Mouse (Mus musculus): ENCODE measurements at regions not wholly inside any gene's neighbourhood (a gene's known extent, or its start where the extent isn't known, plus 50 kb on each side); places are given as distances from the start of the nearest gene placed in this dataset.
"Not testable (repeated sequence)": the region's sequence is repeated elsewhere in the genome, so short reads cannot be mapped to it uniquely, and the experiment has no call there.

GRCm38 (mm10) chrX:94785983-94786382, 61.6 kb downstream of the Zxdb start:
- DNase-seq = no peak

DNA sequence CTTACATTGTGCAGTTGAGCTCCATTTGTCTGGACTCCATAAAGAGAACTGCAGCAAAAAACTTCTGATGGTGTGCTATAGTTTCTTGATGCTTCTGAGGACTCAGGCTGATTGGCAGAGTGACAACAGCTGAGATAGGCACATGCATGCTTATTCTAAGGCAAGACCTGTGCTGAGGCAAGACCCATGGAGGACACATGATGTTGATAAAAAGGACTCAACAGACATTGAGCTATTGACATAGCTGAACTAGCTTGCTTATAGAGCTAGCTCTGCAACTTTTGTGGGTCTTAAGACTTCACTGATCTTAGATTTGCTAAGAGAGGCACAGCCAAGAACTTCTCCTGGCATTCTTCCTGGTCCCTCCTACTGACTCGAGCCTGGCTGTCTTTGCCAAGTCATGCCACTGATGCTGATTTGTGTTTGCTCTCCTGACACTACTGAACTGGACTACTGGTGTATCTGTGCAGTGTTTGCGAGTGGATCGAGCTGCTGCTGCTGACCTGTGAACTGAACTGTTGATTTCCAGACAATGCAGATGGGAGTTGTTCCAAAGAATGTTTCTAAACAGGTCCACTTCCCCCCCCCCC, 64.1 kb downstream of the Zxdb start:
- no peak for DNase-seq

GRCm38 (mm10) chrX:94796845-94797244, 72.5 kb downstream of the Zxdb start:
- DNase-seq = not testable (repeated sequence)

DNA sequence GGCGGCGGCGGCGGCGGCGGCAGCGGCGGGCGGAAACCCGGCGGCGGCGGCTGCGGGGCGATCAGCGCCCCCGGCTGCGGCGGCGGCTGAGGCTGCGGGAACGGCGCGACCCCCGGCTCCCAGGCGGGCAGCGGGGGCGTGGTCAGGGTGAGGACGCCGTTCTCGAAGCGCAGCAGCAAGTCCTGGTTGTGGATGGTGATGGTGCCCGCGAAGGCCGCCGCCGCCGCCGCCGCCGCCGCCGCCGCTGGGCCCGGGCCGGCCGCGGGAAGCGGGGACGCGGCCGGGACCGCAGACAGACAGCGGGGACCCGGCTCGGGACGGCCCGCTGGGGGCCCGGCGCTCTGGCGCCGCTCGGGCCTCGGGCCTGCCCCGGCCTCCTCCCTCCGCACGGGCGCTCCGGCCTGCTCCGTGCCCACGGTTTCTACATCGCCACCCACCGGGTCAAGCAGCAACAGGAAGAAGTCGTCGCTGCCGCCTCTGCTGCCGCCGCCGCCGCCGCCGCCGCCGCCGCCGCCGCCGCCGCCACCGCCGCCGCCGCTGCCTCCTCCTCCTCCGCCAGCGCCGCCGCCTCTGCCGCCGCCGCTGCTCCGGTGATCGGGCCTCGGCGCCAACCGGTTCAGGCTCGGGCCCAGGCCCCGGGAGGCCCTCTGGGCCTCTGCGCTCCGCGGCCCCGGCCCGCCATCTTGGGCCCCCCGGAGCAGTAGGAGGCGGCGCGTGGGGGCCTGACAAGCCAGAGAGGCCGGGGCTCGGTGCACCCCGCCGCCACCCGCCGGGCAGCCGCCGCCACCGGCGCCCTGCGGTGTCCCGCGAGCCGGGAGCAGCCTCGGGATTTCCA, 73.2 kb downstream of the Zxdb start:
- not testable (repeated sequence) for DNase-seq

GRCm38 (mm10) chrX:94798183-94798619, 73.8 kb downstream of the Zxdb start:
- not testable (repeated sequence) for DNase-seq

GRCm38 (mm10) chrX:94812760-94813159, 88.4 kb downstream of the Zxdb start:
- not testable (repeated sequence) for DNase-seq

DNA sequence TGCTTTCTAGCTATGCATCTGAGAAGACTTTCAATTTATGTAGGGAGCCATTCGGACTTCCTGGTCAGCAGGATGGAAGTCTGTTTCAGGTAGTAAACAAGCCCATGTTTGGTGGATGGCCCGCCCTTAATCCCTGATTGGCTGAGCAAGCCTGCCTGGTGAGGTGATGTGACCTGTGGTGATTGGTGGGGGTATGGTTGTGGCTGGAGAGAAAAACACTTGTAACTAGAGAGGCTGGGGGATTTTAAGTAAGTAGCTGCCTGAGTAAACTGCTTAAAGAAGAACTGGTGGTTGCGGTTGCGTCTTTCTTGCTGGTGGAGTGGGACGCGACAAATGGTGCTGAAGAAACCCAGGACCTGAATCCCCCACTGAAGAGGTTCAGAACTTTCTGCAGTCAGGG, 103.2 kb downstream of the Zxdb start:
- DNase-seq = not testable (repeated sequence)

DNA sequence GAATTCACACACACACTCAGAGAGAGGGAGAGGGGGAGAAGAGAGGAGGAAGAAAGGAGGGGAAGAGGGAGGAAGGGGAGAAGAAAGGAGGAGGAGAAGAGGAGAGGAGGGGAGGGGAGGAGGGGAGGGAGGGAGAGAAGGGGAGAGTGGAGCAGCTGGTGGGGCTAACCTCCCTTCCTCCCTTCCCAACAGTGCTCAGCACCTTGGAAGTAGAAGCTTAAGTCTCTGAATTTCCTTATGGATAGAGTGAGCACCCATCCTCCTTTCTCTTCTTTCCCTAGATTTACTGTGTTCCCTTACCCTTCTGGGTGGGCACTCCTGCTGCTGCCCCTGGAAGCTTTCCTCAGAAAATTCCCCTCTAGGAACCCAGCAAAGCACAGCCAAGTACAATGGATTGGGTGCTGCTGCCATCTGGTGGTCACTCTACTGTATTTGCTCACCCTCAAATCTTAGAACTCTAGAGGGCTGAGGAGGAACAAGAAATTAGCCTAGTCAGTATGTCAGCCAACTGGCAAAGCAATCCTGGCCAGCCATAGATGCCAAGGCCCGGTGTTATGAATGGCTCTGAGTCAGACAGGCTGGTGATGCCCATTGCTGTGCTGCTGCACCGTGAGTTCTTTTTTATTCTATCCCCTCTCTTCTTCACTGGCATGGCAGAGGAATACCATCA, 119.9 kb downstream of the Zxdb start:
- peak in 1 of 2 experiments; percentile 63 for DNase-seq

DNA sequence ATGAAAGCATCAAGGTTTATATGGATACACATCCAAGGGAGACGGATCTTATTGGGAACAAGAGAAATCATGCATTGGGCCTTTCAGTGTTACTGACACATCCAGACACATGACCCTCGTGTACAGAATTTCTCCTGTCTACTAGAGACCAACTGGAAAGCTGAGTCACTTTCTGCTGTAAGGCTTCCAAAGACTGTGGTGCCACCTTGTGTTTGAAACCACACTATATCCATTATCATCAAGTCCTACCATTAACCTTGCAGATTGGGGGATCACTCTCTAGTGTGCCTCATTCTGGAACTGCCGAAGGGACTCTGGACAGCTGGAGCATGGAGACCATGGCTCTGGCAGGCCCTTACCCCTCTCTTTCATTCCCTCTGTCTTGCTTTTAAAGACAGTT, 125.2 kb downstream of the Zxdb start:
- DNase-seq = not testable (repeated sequence)

DNA sequence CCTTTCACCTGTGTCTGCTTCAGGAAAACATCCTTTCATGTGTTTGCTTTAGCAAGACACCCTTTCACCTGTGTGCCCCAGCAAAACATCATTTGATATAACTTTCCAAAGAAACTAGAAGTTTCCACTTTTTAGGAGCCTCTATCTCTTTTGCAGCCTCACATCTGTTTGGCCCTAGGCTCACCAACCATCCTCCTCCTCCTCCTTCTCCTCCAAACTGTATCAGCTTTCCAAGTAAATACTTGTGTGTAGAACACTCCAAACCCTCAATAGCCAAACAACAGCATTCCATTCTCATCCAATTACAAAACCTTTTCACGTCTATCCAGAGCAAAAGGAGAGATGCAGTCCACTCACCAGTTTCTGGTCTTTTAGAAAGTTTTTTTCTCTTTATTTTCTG, 133.1 kb downstream of the Zxdb start:
- no peak for DNase-seq

GRCm38 (mm10) chrX:94857954-94858353, 133.6 kb downstream of the Zxdb start:
- DNase-seq = no peak

DNA sequence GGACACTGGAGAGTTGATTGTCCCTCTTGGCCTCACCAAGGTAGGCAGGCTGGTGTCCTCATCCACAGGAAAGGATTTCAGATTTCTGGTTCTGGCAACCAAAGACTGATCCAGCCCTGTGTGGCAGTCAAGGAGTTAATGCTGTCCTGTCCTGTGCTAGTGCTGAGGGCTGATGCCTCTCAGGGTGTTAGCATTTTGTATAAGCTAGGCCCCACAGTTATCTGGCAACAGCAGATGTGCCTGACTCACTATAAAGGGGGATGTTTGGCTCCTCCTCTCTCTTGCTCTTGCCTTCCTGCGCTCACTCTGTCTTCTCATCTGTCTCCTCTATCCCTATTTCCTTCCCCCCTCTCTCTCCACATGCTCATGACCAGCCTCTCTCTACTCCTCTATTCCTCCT, 138.8 kb downstream of the Zxdb start:
- DNase-seq = no peak

DNA sequence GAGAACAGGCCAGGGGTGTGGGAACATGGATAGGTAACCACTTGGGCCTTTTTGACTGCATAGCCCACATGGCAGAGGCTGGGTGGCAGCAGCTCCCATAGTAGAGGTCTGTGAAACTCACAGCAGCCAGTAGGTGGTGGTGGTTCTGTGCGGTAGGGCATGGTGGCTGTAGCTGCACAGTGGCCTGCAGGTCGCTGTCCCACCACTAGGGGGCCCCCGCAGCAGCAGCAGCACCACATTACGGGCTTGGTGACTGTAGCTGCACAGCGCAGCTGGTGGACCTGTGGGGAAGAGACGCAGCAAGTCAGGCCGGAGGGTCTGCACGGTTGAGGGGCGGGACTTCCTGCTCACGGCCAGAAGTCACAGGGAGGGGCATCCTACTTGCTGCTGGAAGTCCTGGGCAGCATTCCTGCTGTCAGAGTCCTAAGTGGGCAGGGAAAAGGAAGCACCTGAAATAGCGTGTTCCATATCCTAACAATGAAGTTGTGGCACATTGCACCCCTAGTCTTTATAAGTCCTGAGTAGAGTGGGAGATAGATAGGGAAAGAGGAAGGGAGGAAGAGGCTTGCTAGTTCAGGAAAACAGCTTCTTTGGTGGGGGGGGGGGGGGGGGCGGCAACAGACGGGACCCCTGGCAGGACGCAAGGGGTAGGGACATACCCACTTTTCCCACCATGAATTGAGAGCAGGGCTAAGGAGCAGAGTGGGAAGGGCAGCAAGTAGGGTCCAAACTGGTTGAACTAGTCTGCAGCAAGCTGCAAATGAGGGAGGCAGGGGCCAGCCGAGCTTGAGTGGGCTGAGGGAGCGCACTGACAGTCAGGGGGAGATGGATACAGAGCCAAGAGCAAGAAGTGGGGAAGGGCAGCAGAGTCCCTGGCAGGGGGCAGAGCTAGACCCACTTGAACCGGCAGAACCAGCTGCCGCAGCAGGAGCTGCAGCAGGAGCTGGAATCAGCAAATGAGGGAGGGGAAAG, 141.4 kb downstream of the Zxdb start:
- peak; percentile 85 to 90 for DNase-seq

DNA sequence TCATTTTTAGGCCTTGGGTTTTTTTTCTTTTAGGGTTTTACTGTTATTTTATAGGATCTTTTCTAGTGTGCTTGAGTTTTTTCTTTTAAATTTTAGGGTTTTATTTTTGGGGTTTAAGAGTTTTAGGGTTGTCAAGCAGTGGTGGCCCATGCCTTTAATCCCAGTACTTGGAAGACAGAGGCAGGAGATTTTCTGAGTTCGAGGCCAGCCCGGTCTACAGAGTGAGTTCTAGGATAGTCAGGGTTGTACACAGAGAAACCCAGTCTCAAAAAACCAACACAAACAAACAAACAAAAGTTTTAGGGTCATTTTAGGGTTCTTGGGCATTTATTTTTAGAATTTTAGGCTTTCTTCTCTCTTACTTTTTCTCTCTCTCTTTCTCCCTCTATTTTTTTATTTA, 142.9 kb downstream of the Spin4 start:
- DNase-seq = not testable (repeated sequence)

Measured in cerebellum, adult 18-20 months (tissue).